ENCODE assay signal across 39 mouse cellular contexts in genomic region chr14:56102386-56102785, GRCm38 (mm10). TPM values are rescaled to one million over a fixed set of nuclear protein-coding genes. Genes with fewer than 3 reads are reported as not detected.
DNase-seq lines count a peak whose midpoint lies in the region; ATAC-seq and TF ChIP-seq lines count a peak whose summit lies in the region.
"Had no signal": no experiment of that assay in that cellular context is flagged by ENCODE, and none has a peak within 500 bp of the region (broad histone marks: within the 10 kb centered on the region; RNA-seq: fewer than 3 reads in every experiment).

TSS of gene Ctsg (minus strand) at chr14:56102574.

- H3K9me3 ChIP-seq in liver, embryonic 14.5 days (ENCODE audit: control insufficient read depth, low read length) = no peaks in the 10 kb centered on the region
- H3K9me3 ChIP-seq in liver, embryonic 12.5 days (replicated peaks) = no peaks in the 10 kb centered on the region
- H3K9me3 ChIP-seq in liver, embryonic 16.5 days (replicated peaks; ENCODE audit: control insufficient read depth, low read length) = no peaks in the 10 kb centered on the region
- H3K9me3 ChIP-seq: embryonic facial prominence, embryonic 13.5 days; forebrain, embryonic 12.5 days; hindbrain, embryonic 10.5 days; hindbrain, embryonic 15.5 days; limb, embryonic 12.5 days; midbrain, embryonic 12.5 days; neural tube, embryonic 12.5 days had no signal

- H3K27ac ChIP-seq in liver, embryonic 14.5 days = no peak within 1 kb of the TSS
- no peak within 1 kb of the TSS for H3K27ac ChIP-seq in liver, embryonic 12.5 days
- no peak within 1 kb of the TSS; the same call in 1 of the 2 replicates for H3K27ac ChIP-seq in liver, embryonic 16.5 days (ENCODE audit: low read length)
- H3K27ac ChIP-seq: embryonic facial prominence, embryonic 13.5 days; forebrain, embryonic 12.5 days; hindbrain, embryonic 10.5 days; hindbrain, embryonic 15.5 days; left cerebral cortex, adult 2 months; limb, embryonic 12.5 days; midbrain, embryonic 12.5 days; neural tube, embryonic 12.5 days had no signal

- no peak for ATAC-seq in liver, embryonic 14.5 days (ENCODE audit: insufficient read depth)
- ATAC-seq in liver, embryonic 12.5 days = no peak
- ATAC-seq in erythroblast, adult 5-6 weeks (replicated peaks; ENCODE audit: low FRiP score, poor library complexity, severe bottlenecking) = no peak
- ATAC-seq in liver, embryonic 16.5 days (ENCODE audit: low read depth) = no peak
- ATAC-seq: activated CD4-positive, CD25-positive, alpha-beta regulatory T cell, adult 4 months; forebrain, postnatal 0 days; inflammation-experienced regulatory T-cells, adult 6 months had no signal

- no peak for TF ChIP-seq CTCF in liver, embryonic 14.5 days (IDR thresholded peaks at IDR 0.05; ENCODE audit: low read depth)

- no peak for DNase-seq in liver, embryonic 14.5 days (ENCODE audit: low read depth in 3 of 3, low spot score in 3 of 3)
- no peak for DNase-seq in urinary bladder, postnatal 10 days (ENCODE audit: low spot score)
- DNase-seq in gastrocnemius, postnatal 14 days = no peak
- no peak for DNase-seq in right cerebral cortex, postnatal 14 days
- DNase-seq: adrenal gland, adult 8-10 months; cerebellum, adult 8-10 months; cerebellum, postnatal 25 days; embryo, embryonic 11 days; forebrain, postnatal 0 days; kidney, adult 11 months; kidney, postnatal 14 days; lung, adult 2 months; lung, postnatal 10 days; right cerebral cortex, postnatal 25 days; thymus, postnatal 14 days had no signal

- no peak for TF ChIP-seq EP300 in liver, embryonic 14.5 days (IDR thresholded peaks at IDR 0.05; ENCODE audit: low read depth)

- H3K4me1 ChIP-seq in liver, embryonic 14.5 days (replicated peaks; ENCODE audit: control insufficient read depth in 2 of 2, insufficient read depth in 2 of 2, low read length in 1 of 2) = no peaks in the 10 kb centered on the region
- no peaks in the 10 kb centered on the region for H3K4me1 ChIP-seq in liver, embryonic 12.5 days
- no peaks in the 10 kb centered on the region for H3K4me1 ChIP-seq in liver, embryonic 16.5 days (ENCODE audit: control insufficient read depth, low read depth, low read length)
- H3K4me1 ChIP-seq: embryonic facial prominence, embryonic 13.5 days; forebrain, embryonic 12.5 days; hindbrain, embryonic 10.5 days; hindbrain, embryonic 15.5 days; limb, embryonic 12.5 days; midbrain, embryonic 12.5 days; neural tube, embryonic 12.5 days had no signal

- H3K4me3 ChIP-seq in liver, embryonic 14.5 days (ENCODE audit: insufficient read depth in 1 of 2, low read depth in 2 of 2, low read length in 2 of 2) = no peak within 1 kb of the TSS; a peak in 1 of 4 replicates
- no peak within 1 kb of the TSS for H3K4me3 ChIP-seq in liver, embryonic 12.5 days
- no peak within 1 kb of the TSS for H3K4me3 ChIP-seq in liver, embryonic 16.5 days (ENCODE audit: low read depth, low read length)
- H3K4me3 ChIP-seq: embryonic facial prominence, embryonic 13.5 days; erythroblast, embryonic 14.5 days; forebrain, embryonic 12.5 days; hindbrain, embryonic 10.5 days; hindbrain, embryonic 15.5 days; left cerebral cortex, adult 2 months; limb, embryonic 12.5 days; midbrain, embryonic 12.5 days; myocyte; neural tube, embryonic 12.5 days had no signal

- H3K4me2 ChIP-seq in liver, embryonic 14.5 days (ENCODE audit: low read depth) = no peak within 1 kb of the TSS
- H3K4me2 ChIP-seq in liver, embryonic 12.5 days = no peak within 1 kb of the TSS
- H3K4me2 ChIP-seq in liver, embryonic 16.5 days (ENCODE audit: low read depth, low read length) = no peak within 1 kb of the TSS
- H3K4me2 ChIP-seq: embryonic facial prominence, embryonic 13.5 days; forebrain, embryonic 12.5 days; heart, embryonic 11.5 days; hindbrain, embryonic 15.5 days; limb, embryonic 12.5 days; midbrain, embryonic 12.5 days; neural tube, embryonic 12.5 days had no signal

- 44% methylated on average over 10 of the region's 10 CpGs for WGBS in liver, embryonic 14.5 days (ENCODE audit: insufficient replicate concordance)
- WGBS in liver, embryonic 12.5 days (ENCODE audit: insufficient replicate concordance) = 53% methylated on average over 10 of the region's 10 CpGs
- WGBS in liver, embryonic 16.5 days (ENCODE audit: insufficient replicate concordance) = 38% methylated on average over 10 of the region's 10 CpGs

- intact Hi-C loops in gastrocnemius, postnatal 14 days (cut with DNase I; ENCODE audit: low total_unique reads) = no loop called here

- no peak within 1 kb of the TSS for H3K9ac ChIP-seq in liver, embryonic 14.5 days (replicated peaks)
- no peak within 1 kb of the TSS for H3K9ac ChIP-seq in liver, embryonic 12.5 days
- H3K9ac ChIP-seq in liver, embryonic 16.5 days (ENCODE audit: low read depth, low read length) = no peak within 1 kb of the TSS
- H3K9ac ChIP-seq: embryonic facial prominence, embryonic 13.5 days; forebrain, embryonic 12.5 days; forebrain, postnatal 0 days; hindbrain, embryonic 15.5 days; limb, embryonic 12.5 days; midbrain, embryonic 12.5 days; neural tube, embryonic 12.5 days had no signal

- H3K27me3 ChIP-seq in liver, embryonic 14.5 days (ENCODE audit: control insufficient read depth, insufficient read depth, low read length) = no peaks in the 10 kb centered on the region
- H3K27me3 ChIP-seq in liver, embryonic 12.5 days (replicated peaks) = no peaks in the 10 kb centered on the region
- no peaks in the 10 kb centered on the region for H3K27me3 ChIP-seq in liver, embryonic 16.5 days (ENCODE audit: control insufficient read depth, insufficient read depth, low read depth, low read length)
- H3K27me3 ChIP-seq: embryonic facial prominence, embryonic 13.5 days; forebrain, embryonic 12.5 days; hindbrain, embryonic 15.5 days; limb, embryonic 12.5 days; midbrain, embryonic 12.5 days; neural tube, embryonic 12.5 days had no signal

- H3K36me3 ChIP-seq in liver, embryonic 14.5 days (replicated peaks; ENCODE audit: control insufficient read depth, insufficient read depth, low read depth) = no peaks in the 10 kb centered on the region
- no peaks in the 10 kb centered on the region for H3K36me3 ChIP-seq in liver, embryonic 12.5 days
- H3K36me3 ChIP-seq in liver, embryonic 16.5 days (ENCODE audit: control insufficient read depth, insufficient read depth) = no peaks in the 10 kb centered on the region
- H3K36me3 ChIP-seq: embryonic facial prominence, embryonic 13.5 days; forebrain, embryonic 12.5 days; hindbrain, embryonic 10.5 days; hindbrain, embryonic 15.5 days; limb, embryonic 12.5 days; midbrain, embryonic 12.5 days; neural tube, embryonic 12.5 days had no signal

RNA-seq across cellular contexts. Expression of gene Ctsg, which starts in this region (rescaled TPM):
- 32.2 and 32.6 TPM in 2 replicates for polyA plus RNA-seq in liver, embryonic 14.5 days (2012; rRNA removed)
- polyA plus RNA-seq in liver, embryonic 14.5 days (2014; fragmentation: Nextera tagmentation; extraction: Ambion mirVana) = 27.1 and 48.4 TPM in 2 replicates
- 4.0 and 5.3 TPM in 2 replicates for polyA plus RNA-seq in liver, embryonic 12.5 days (2016; fragmentation: Nextera tagmentation; extraction: Ambion mirVana)
- 413 and 487 TPM in 2 replicates for total RNA-seq in erythroblast, adult 5-6 weeks (2015; ENCODE audit: low replicate concordance)
- 257 and 291 TPM in 2 replicates for total RNA-seq in erythroblast, adult 5-6 weeks (2017; ENCODE audit: low replicate concordance)
- 34.2 and 40.5 TPM in 2 replicates for polyA plus RNA-seq in liver, embryonic 16.5 days (2015; fragmentation: Nextera tagmentation; extraction: Ambion mirVana)
- total RNA-seq in gastrocnemius, postnatal 14 days (2021) = not detected
- total RNA-seq: adrenal gland, adult 8-10 months; CH12.LX; ES-E14; forebrain, postnatal 0 days; gastrocnemius, adult 8-10 months; layer of hippocampus, postnatal 10 days; left cerebral cortex, adult 2 months; left cerebral cortex, postnatal 25 days; midbrain, postnatal 0 days had no signal
- polyA plus RNA-seq: activated CD4-positive, CD25-positive, alpha-beta regulatory T cell, adult 4 months; C2C12; embryonic facial prominence, embryonic 13.5 days; forebrain, embryonic 12.5 days; hindbrain, embryonic 10.5 days; hindbrain, embryonic 15.5 days; inflammation-experienced regulatory T-cells, adult 6 months; kidney, embryonic 14.5 days; limb, embryonic 12.5 days; midbrain, embryonic 12.5 days; neural tube, embryonic 12.5 days had no signal

Comparison
In these comparisons a context has a peak if more than half of its experiments do, and no peak if none do; other contexts are left out.
1. RNA of gene Ctsg (total RNA-seq): 257 to 487 TPM in erythroblast, adult 5-6 weeks; not detected in gastrocnemius, postnatal 14 days; every median in the first group is over 100 times any median in the second.